Mouse (Mus musculus): ENCODE data around the gene Notch2.

- TF ChIP-seq CTCF (IDR thresholded peaks at IDR 0.05; ENCODE audit: extremely low read depth, insufficient read length, insufficient replicate concordance, low read depth, low read length): no peak
- TF ChIP-seq POLR2A (IDR thresholded peaks at IDR 0.05; ENCODE audit: low read depth, low read length): no peak
These were observed 47.8 kb downstream of the Notch2 start for GRCm38 (mm10) chr3:98060981-98061660.
